8 mouse cellular contexts compared by ENCODE assay signal in the genomic region with DNA sequence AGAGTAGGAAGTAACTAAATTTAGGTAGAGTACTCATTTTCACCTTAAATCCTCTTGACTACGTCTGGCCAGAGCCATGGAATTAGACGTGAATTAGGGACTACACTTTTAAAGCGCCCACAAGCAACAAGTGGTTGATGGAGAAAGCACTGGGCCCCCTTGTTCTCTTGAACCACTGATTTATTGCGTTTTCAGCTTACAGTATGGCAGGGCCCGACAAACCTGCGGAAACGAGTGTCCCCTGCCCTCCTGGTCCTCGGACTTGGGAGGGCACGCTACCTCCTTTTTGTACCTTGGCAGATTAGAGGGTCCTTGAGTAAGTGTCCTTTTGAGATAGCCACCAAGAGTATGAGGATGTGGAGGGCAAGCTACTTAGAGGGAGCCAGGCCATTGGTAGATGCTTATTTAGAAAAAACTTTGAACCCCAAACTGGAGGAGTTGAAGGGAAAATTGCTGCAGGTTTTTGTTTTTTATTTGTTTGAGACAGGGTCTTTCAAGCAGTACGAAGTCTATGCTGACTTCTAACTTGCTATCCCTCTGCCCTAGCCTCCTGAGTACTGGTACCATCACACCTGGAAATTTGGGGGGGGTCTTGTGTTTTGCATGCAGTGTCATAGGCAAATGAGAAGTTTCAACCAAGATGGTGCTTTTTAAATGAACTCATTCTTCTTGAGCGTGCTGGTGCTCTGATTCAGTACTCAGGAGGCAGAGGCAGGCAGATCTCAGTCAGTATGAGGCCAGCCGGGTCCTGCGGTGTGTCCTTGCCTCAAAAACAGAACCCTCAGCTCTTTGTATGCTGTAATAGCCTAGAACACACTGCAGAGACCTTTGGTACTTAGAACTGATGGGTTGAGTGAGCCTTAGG. TPM values are rescaled to one million over a fixed set of nuclear protein-coding genes. Genes with fewer than 3 reads are reported as not detected.
A peak's percentile ranks its signal among the peaks of the same experiment; 100 is the strongest.
DNase-seq lines count a peak whose midpoint lies in the region; ATAC-seq and TF ChIP-seq lines count a peak whose summit lies in the region.

No protein-coding gene starts in this region.

- peak overlapping the region; percentile 94 for H3K4me3 ChIP-seq in megakaryocyte, embryonic 14.5 days (replicated peaks)
- peak overlapping the region; percentile 90 for H3K4me3 ChIP-seq in limb, embryonic 13.5 days
- peak overlapping the region; percentile 91 for H3K4me3 ChIP-seq in stomach, postnatal 0 days (ENCODE audit: low read depth, low read length)

- H3K4me1 ChIP-seq in megakaryocyte, embryonic 14.5 days = peaks cover 82% of the 10 kb centered on the region
- peaks cover 52% of the 10 kb centered on the region for H3K4me1 ChIP-seq in limb, embryonic 13.5 days
- H3K4me1 ChIP-seq in stomach, postnatal 0 days (replicated peaks; ENCODE audit: control insufficient read depth, insufficient read depth) = peaks cover 5% of the 10 kb centered on the region

- TF ChIP-seq CTCF in stomach, postnatal 0 days (IDR thresholded peaks at IDR 0.05; ENCODE audit: low read depth) = no peak

- H3K27me3 ChIP-seq in megakaryocyte, embryonic 14.5 days (replicated peaks) = no peaks in the 10 kb centered on the region
- no peaks in the 10 kb centered on the region for H3K27me3 ChIP-seq in limb, embryonic 13.5 days
- H3K27me3 ChIP-seq in stomach, postnatal 0 days (ENCODE audit: control insufficient read depth, insufficient read depth, low read length) = no peaks in the 10 kb centered on the region

- H3K36me3 ChIP-seq in megakaryocyte, embryonic 14.5 days (replicated peaks; ENCODE audit: low read length) = peaks cover 23% of the 10 kb centered on the region
- peaks cover 10% of the 10 kb centered on the region; the same call in 1 of the 2 replicates for H3K36me3 ChIP-seq in limb, embryonic 13.5 days
- H3K36me3 ChIP-seq in stomach, postnatal 0 days (ENCODE audit: control insufficient read depth, insufficient read depth, low read length) = no peaks in the 10 kb centered on the region

- peak overlapping the region; percentile 99 for H3K9ac ChIP-seq in limb, embryonic 13.5 days
- H3K9ac ChIP-seq in stomach, postnatal 0 days (ENCODE audit: low read length) = peak overlapping the region; percentile 35; the same call in 1 of the 2 replicates

- peak overlapping the region; percentile 99 for H3K27ac ChIP-seq in limb, embryonic 13.5 days
- peak overlapping the region; percentile 99 for H3K27ac ChIP-seq in stomach, postnatal 0 days (replicated peaks)

- DNase-seq in adrenal gland, adult (ENCODE audit: inconsistent age in 2 of 2, low spot score in 1 of 2) = peak; percentile 23 to 43
- no peak for DNase-seq in adrenal gland, postnatal 10 days
- no peak for DNase-seq in stomach, postnatal 0 days (ENCODE audit: low spot score)
- DNase-seq in retina, postnatal 1 day = no peak
- DNase-seq in cerebellum, adult 8-10 months = no peak

- TF ChIP-seq EP300 in stomach, postnatal 0 days (optimal IDR thresholded peaks at IDR 0.05) = no peak

- no peak for ATAC-seq in megakaryocyte, adult 5-6 weeks (ENCODE audit: poor library complexity, severe bottlenecking)
- no peak for ATAC-seq in limb, embryonic 13.5 days (ENCODE audit: low FRiP score, low read depth)
- ATAC-seq in stomach, postnatal 0 days (ENCODE audit: low FRiP score, low TSS enrichment) = no peak

- WGBS in limb, embryonic 13.5 days = 28% methylated on average over 13 of the region's 13 CpGs
- WGBS in stomach, postnatal 0 days = 40% methylated on average over 13 of the region's 13 CpGs

- H3K4me2 ChIP-seq in limb, embryonic 13.5 days (replicated peaks) = peak overlapping the region; percentile 83
- H3K4me2 ChIP-seq in stomach, postnatal 0 days (replicated peaks; ENCODE audit: low read depth) = peak overlapping the region; percentile 69; the same call in 1 of the 2 replicates

- H3K9me3 ChIP-seq in megakaryocyte, embryonic 14.5 days = no peaks in the 10 kb centered on the region
- H3K9me3 ChIP-seq in limb, embryonic 13.5 days = no peaks in the 10 kb centered on the region
- H3K9me3 ChIP-seq in stomach, postnatal 0 days (ENCODE audit: control insufficient read depth, low read length) = no peaks in the 10 kb centered on the region

RNA-seq across cellular contexts. Expression of a gene that starts 2.4 kb away (rescaled TPM):
- total RNA-seq in adrenal gland, postnatal 10 days (2021) = 100 to 1,000 TPM; 136 to 141 TPM
- polyA plus RNA-seq in megakaryocyte, embryonic 14.5 days (2012; ENCODE audit: insufficient read depth, low replicate concordance) = 638 and 1,212 TPM in 2 replicates
- total RNA-seq in megakaryocyte, adult 5-6 weeks (2015) = 496 and 542 TPM in 2 replicates
- total RNA-seq in megakaryocyte, adult 5-6 weeks (2017) = 105 and 108 TPM in 2 replicates
- polyA plus RNA-seq in limb, embryonic 13.5 days (2015; fragmentation: Nextera tagmentation; extraction: Ambion mirVana) = 284 and 307 TPM in 2 replicates
- 88.7 and 97.1 TPM in 2 replicates for polyA plus RNA-seq in stomach, postnatal 0 days (2015; fragmentation: Nextera tagmentation; extraction: Ambion mirVana)

RNA-seq across cellular contexts. Expression of a gene that starts 36.0 kb away (rescaled TPM):
- total RNA-seq in adrenal gland, postnatal 10 days (2021) = 10 to 100 TPM; 38.3 to 41.0 TPM
- polyA plus RNA-seq in megakaryocyte, embryonic 14.5 days (2012; ENCODE audit: insufficient read depth, low replicate concordance) = 34.0 and 67.2 TPM in 2 replicates
- total RNA-seq in megakaryocyte, adult 5-6 weeks (2015) = 39.9 and 45.3 TPM in 2 replicates
- 52.9 and 53.9 TPM in 2 replicates for total RNA-seq in megakaryocyte, adult 5-6 weeks (2017)
- polyA plus RNA-seq in limb, embryonic 13.5 days (2015; fragmentation: Nextera tagmentation; extraction: Ambion mirVana) = 102 and 105 TPM in 2 replicates
- 65.1 and 67.7 TPM in 2 replicates for polyA plus RNA-seq in stomach, postnatal 0 days (2015; fragmentation: Nextera tagmentation; extraction: Ambion mirVana)

RNA-seq across cellular contexts. Expression of a gene that starts 39.8 kb away (rescaled TPM):
- 1 to 10 TPM; 3.4 to 6.7 TPM for total RNA-seq in adrenal gland, postnatal 10 days (2021)
- polyA plus RNA-seq in megakaryocyte, embryonic 14.5 days (2012; ENCODE audit: insufficient read depth, low replicate concordance) = 5.5 and 13.1 TPM in 2 replicates
- 4.8 and 12.0 TPM in 2 replicates for total RNA-seq in megakaryocyte, adult 5-6 weeks (2015)
- total RNA-seq in megakaryocyte, adult 5-6 weeks (2017) = 5.8 and 11.8 TPM in 2 replicates
- polyA plus RNA-seq in limb, embryonic 13.5 days (2015; fragmentation: Nextera tagmentation; extraction: Ambion mirVana) = 0.52 and 3.3 TPM in 2 replicates
- polyA plus RNA-seq in stomach, postnatal 0 days (2015; fragmentation: Nextera tagmentation; extraction: Ambion mirVana) = 0.78 and 1.2 TPM in 2 replicates

Comparison
In these comparisons a context has a peak if more than half of its experiments do, and no peak if none do; other contexts are left out.
1. DNase-seq: peak in adrenal gland, adult (2 of 2); none in adrenal gland, postnatal 10 days (single experiment), stomach, postnatal 0 days (single experiment), retina, postnatal 1 day (single experiment) and cerebellum, adult 8-10 months (single experiment).
2. Peak in every context shown above with its lines, with median percentiles within 50 percentile points of each other: H3K4me3 ChIP-seq.